Mouse (Mus musculus): ENCODE data around the gene Amigo3. TPM values are rescaled to one million over a fixed set of nuclear protein-coding genes. Genes with fewer than 3 reads are reported as not detected.

Gene Amigo3
- polyA plus RNA-seq, 1 experiment from 2014 or later, result 2.9 TPM

- WGBS, result 47% methylated on average over 15 of the region's 15 CpGs
- Histone ChIP-seq H3K4me3 (replicated peaks; ENCODE audit: low read length) (peak overlapping the region; percentile 57), H3K9me3 (ENCODE audit: control insufficient read depth, low read length) (no peaks in the 10 kb centered on the region), H3K4me2 (replicated peaks) (peak overlapping the region; percentile 80), H3K27me3 (ENCODE audit: control insufficient read depth, insufficient read depth, low read length) (no peaks in the 10 kb centered on the region), H3K36me3 (replicated peaks; ENCODE audit: control insufficient read depth, insufficient read depth) (peaks cover 55% of the 10 kb centered on the region), H3K9ac (peak overlapping the region; percentile 72), H3K4me1 (replicated peaks; ENCODE audit: control insufficient read depth, insufficient read depth, low read length) (peaks cover 13% of the 10 kb centered on the region), H3K27ac (peak overlapping the region; percentile 68)
- DNase-seq (ENCODE audit: low spot score), result peak; percentile 32
- peak; percentile 21; the same call in 1 of the 2 replicates for ATAC-seq (ENCODE audit: low FRiP score)
Measured at GRCm38 (mm10) chr9:108049561-108050251, 3.3 kb upstream of the Amigo3 start.

GRCm38 (mm10) chr9:108051184-108051930 is 1.6 kb upstream of the Amigo3 start:
- DNase-seq (ENCODE audit: low spot score) (no peak), ATAC-seq (ENCODE audit: low FRiP score) (no peak)
- H3K9ac ChIP-seq, result no peak overlapping the region
- WGBS, result 94% methylated on average over 15 of the region's 15 CpGs
- peaks cover 55% of the 10 kb centered on the region for H3K36me3 ChIP-seq (replicated peaks; ENCODE audit: control insufficient read depth, insufficient read depth)
- H3K4me1 ChIP-seq (replicated peaks; ENCODE audit: control insufficient read depth, insufficient read depth, low read length), result peaks cover 13% of the 10 kb centered on the region
- no peak overlapping the region for H3K27ac ChIP-seq
- no peaks in the 10 kb centered on the region for H3K27me3 ChIP-seq (ENCODE audit: control insufficient read depth, insufficient read depth, low read length)
- H3K4me2 ChIP-seq (replicated peaks), result no peak overlapping the region
- H3K4me3 ChIP-seq (replicated peaks; ENCODE audit: low read length), result no peak overlapping the region
- no peaks in the 10 kb centered on the region for H3K9me3 ChIP-seq (ENCODE audit: control insufficient read depth, low read length)

DNA sequence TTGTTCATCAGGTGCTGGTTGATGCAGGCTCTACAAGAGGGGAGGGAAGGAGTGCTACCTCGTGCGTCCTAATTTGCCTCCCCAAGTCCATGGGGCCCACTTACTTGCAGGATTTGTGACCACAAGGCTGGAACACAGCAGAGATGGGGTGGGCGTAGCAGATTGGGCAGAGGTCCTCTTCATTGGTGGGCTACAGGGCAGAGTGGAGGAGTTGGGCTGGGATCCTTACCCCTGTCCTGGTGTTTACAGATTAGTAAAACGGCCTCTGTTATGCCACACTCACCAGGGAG is 1.1 kb upstream of the Amigo3 start:
- H3K27me3 ChIP-seq (ENCODE audit: control insufficient read depth, insufficient read depth, low read length), result no peaks in the 10 kb centered on the region
- 84% methylated on average over 4 of the region's 4 CpGs for whole genome bisulfite sequencing
- ATAC-seq (ENCODE audit: low FRiP score) (no peak), DNase-seq (ENCODE audit: low spot score) (no peak)
- no peaks in the 10 kb centered on the region for H3K9me3 ChIP-seq (ENCODE audit: control insufficient read depth, low read length)
- H3K27ac ChIP-seq, result no peak overlapping the region
- H3K9ac ChIP-seq, result no peak overlapping the region
- no peak overlapping the region for H3K4me2 ChIP-seq (replicated peaks)
- H3K4me3 ChIP-seq (replicated peaks; ENCODE audit: low read length), result no peak overlapping the region
- peaks cover 55% of the 10 kb centered on the region for H3K36me3 ChIP-seq (replicated peaks; ENCODE audit: control insufficient read depth, insufficient read depth)
- H3K4me1 ChIP-seq (replicated peaks; ENCODE audit: control insufficient read depth, insufficient read depth, low read length), result peaks cover 13% of the 10 kb centered on the region

- ATAC-seq (ENCODE audit: low FRiP score) (no peak), DNase-seq (ENCODE audit: low spot score) (no peak)
- Histone ChIP-seq H3K9ac (no peak overlapping the region), H3K27ac (no peak overlapping the region), H3K27me3 (ENCODE audit: control insufficient read depth, insufficient read depth, low read length) (no peaks in the 10 kb centered on the region), H3K9me3 (ENCODE audit: control insufficient read depth, low read length) (no peaks in the 10 kb centered on the region), H3K4me2 (replicated peaks) (no peak overlapping the region), H3K36me3 (replicated peaks; ENCODE audit: control insufficient read depth, insufficient read depth) (peaks cover 54% of the 10 kb centered on the region), H3K4me3 (replicated peaks; ENCODE audit: low read length) (no peak overlapping the region), H3K4me1 (replicated peaks; ENCODE audit: control insufficient read depth, insufficient read depth, low read length) (peaks cover 13% of the 10 kb centered on the region)
- WGBS, result 82% methylated on average over 7 of the region's 7 CpGs
Measured at GRCm38 (mm10) chr9:108052411-108052810, 548 bp upstream of the Amigo3 start.

GRCm38 (mm10) chr9:108053665-108054225 is 786 bp downstream of the Amigo3 start:
- Histone ChIP-seq H3K27me3 (ENCODE audit: control insufficient read depth, insufficient read depth, low read length) (no peaks in the 10 kb centered on the region), H3K27ac (no peak overlapping the region), H3K4me2 (replicated peaks) (no peak overlapping the region), H3K9ac (no peak overlapping the region), H3K9me3 (ENCODE audit: control insufficient read depth, low read length) (no peaks in the 10 kb centered on the region), H3K4me1 (replicated peaks; ENCODE audit: control insufficient read depth, insufficient read depth, low read length) (peaks cover 13% of the 10 kb centered on the region), H3K36me3 (replicated peaks; ENCODE audit: control insufficient read depth, insufficient read depth) (peaks cover 67% of the 10 kb centered on the region), H3K4me3 (replicated peaks; ENCODE audit: low read length) (no peak overlapping the region)
- WGBS, result 90% methylated on average over 15 of the region's 15 CpGs
- no peak for ATAC-seq (ENCODE audit: low FRiP score)
- no peak for DNase-seq (ENCODE audit: low spot score)

DNA sequence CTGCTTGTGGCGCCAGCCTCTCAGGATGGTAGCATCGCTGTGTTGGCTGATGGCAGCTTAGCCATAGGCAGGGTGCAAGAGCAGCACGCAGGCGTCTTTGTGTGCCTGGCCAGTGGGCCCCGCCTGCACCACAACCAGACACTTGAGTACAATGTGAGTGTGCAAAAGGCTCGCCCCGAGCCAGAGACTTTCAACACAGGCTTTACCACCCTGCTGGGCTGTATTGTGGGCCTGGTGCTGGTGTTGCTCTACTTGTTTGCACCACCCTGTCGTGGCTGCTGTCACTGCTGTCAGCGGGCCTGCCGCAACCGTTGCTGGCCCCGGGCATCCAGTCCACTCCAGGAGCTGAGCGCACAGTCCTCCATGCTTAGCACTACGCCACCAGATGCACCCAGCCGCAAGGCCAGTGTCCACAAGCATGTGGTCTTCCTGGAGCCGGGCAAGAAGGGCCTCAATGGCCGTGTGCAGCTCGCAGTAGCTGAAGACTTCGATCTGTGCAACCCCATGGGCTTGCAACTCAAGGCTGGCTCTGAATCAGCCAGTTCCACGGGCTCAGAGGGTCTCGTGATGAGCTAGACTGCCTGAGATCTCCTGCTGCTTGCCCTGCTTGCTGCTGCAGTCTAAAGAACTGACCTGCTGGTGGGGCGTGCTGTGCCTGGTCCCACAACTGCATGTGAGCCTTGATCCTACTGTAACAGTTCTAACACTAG is 1.5 kb downstream of the Amigo3 start:
- H3K36me3 ChIP-seq (replicated peaks; ENCODE audit: control insufficient read depth, insufficient read depth), result peaks cover 74% of the 10 kb centered on the region
- ATAC-seq (ENCODE audit: low FRiP score), result no peak
- no peaks in the 10 kb centered on the region for H3K27me3 ChIP-seq (ENCODE audit: control insufficient read depth, insufficient read depth, low read length)
- H3K27ac ChIP-seq, result no peak overlapping the region
- H3K4me3 ChIP-seq (replicated peaks; ENCODE audit: low read length), result no peak overlapping the region
- no peak overlapping the region for H3K9ac ChIP-seq
- H3K9me3 ChIP-seq (ENCODE audit: control insufficient read depth, low read length), result no peaks in the 10 kb centered on the region
- 91% methylated on average over 22 of the region's 22 CpGs for WGBS
- DNase-seq (ENCODE audit: low spot score), result no peak
- H3K4me2 ChIP-seq (replicated peaks), result no peak overlapping the region
- H3K4me1 ChIP-seq (replicated peaks; ENCODE audit: control insufficient read depth, insufficient read depth, low read length), result peaks cover 11% of the 10 kb centered on the region

DNA sequence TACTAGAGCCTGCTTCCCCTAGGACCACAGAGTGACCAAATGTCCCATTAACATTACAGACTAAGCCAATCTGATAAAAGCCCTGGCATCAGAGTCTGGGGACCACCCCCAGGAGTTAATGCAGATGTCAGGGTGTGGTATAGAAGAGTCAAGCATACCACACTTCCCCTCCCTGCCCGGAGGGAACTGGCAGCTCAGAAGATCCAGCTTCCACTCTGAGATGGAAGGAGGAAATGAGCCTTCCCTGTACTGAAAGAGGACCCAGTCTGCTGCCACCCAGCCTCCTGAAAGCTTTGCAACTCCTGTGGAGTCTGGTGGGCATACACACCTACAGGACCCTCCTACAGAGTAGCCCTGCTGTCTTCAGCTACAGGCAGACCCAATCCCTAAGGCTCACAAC is 2.1 kb downstream of the Amigo3 start:
- Histone ChIP-seq H3K4me2 (replicated peaks) (no peak overlapping the region), H3K9me3 (ENCODE audit: control insufficient read depth, low read length) (no peaks in the 10 kb centered on the region), H3K27ac (no peak overlapping the region), H3K4me3 (replicated peaks; ENCODE audit: low read length) (no peak overlapping the region), H3K36me3 (replicated peaks; ENCODE audit: control insufficient read depth, insufficient read depth) (peaks cover 80% of the 10 kb centered on the region), H3K27me3 (ENCODE audit: control insufficient read depth, insufficient read depth, low read length) (no peaks in the 10 kb centered on the region), H3K4me1 (replicated peaks; ENCODE audit: control insufficient read depth, insufficient read depth, low read length) (peaks cover 5% of the 10 kb centered on the region; the same call in 1 of the 2 replicates), H3K9ac (no peak overlapping the region)
- ATAC-seq (ENCODE audit: low FRiP score), result no peak
- WGBS, result 75% methylated on average over 1 of the region's 1 CpGs
- no peak for DNase-seq (ENCODE audit: low spot score)

- no peak overlapping the region for H3K9ac ChIP-seq
- H3K27me3 ChIP-seq (ENCODE audit: control insufficient read depth, insufficient read depth, low read length), result no peaks in the 10 kb centered on the region
- H3K9me3 ChIP-seq (ENCODE audit: control insufficient read depth, low read length), result no peaks in the 10 kb centered on the region
- no peak for ATAC-seq (ENCODE audit: low FRiP score)
- 0 out of 2 replicates have a peak, but pooled peaks cover 4% of the 10 kb centered on the region for H3K4me1 ChIP-seq (replicated peaks; ENCODE audit: control insufficient read depth, insufficient read depth, low read length)
- WGBS, result 89% methylated on average over 6 of the region's 6 CpGs
- no peak overlapping the region for H3K4me3 ChIP-seq (replicated peaks; ENCODE audit: low read length)
- H3K4me2 ChIP-seq (replicated peaks), result no peak overlapping the region
- peaks cover 83% of the 10 kb centered on the region for H3K36me3 ChIP-seq (replicated peaks; ENCODE audit: control insufficient read depth, insufficient read depth)
- no peak for DNase-seq (ENCODE audit: low spot score)
- no peak overlapping the region for H3K27ac ChIP-seq
Measured at GRCm38 (mm10) chr9:108055661-108056237, 2.8 kb downstream of the Amigo3 start.

All from hindbrain, embryonic 14.5 days (tissue).